Mouse (Mus musculus): ENCODE data around the gene Ednrb. TPM values are rescaled to one million over a fixed set of nuclear protein-coding genes. Genes with fewer than 3 reads are reported as not detected.

Gene Ednrb
- 10 to 100 TPM; 44.6 to 52.8 TPM for total RNA-seq (2021)
- long read RNA-seq, experiment 1, full-length matches to known transcripts: 12 of 17 reads
- long read RNA-seq, experiment 1, partial matches to known transcripts: 1 of 17 reads
- long read RNA-seq, experiment 1, other reads (novel, unspliced or antisense): 4 of 17 reads
- long read RNA-seq, experiment 2, full-length matches to known transcripts: 8 of 9 reads
- long read RNA-seq, experiment 2, partial matches to known transcripts: 0 of 9 reads
- long read RNA-seq, experiment 2, other reads (novel, unspliced or antisense): 1 of 9 reads

DNA sequence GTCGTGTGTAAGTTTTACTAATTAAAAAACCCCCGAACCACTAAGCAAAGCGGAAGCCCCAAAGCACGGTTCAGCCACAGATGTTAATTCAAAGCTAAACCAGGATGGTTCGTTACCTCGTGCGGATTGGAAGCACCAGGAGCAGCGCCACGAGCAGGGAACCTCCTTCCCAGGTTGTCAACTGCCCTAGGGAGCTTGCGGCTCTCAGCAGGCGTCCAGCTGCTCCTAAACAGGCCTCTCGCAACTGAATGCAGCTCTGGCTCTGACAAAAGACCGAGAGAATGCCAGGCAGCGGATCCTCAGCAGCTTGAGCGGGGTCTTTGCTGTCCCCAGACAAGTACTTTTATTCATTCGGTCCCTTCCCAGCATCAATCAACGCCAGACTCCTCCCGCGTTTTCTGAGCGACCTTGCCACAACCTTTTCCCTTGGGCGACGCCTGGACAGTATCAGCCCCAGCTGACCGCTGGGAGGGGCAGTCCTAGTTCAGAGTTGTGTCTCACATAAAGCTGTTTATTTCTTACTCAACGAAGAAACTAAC is at the start of gene Ednrb:
Gene Ednrb, minus strand, starts transcription at position 392 of the 539 bp plus-strand sequence.
- DNase-seq: peak; percentile 35 to 50

DNA sequence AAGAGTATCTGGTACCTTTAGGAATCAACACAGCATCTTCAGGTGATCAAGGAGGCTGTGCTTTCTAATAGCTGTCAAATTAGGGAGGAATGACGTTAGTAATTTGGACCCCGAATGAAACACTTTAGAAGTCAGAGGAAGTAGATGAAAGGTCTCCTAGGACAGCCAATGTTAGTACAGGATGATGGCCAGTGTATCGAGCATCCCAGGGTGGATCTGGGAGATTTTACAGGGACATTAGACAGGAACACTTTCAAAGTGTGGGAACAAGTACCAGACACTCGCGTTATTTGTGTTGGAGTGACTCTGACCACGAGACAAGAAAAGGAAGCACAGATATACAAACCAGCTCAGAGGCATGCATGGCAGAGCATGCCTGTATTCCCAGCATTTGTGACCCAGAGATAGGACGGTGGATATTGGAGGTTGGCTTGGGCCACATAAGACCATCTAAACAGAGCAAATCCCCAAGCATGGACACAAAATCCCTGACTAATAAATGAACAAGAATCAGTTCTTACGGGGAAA is 48.3 kb upstream of the Ednrb start:
- DNase-seq: no peak

DNA sequence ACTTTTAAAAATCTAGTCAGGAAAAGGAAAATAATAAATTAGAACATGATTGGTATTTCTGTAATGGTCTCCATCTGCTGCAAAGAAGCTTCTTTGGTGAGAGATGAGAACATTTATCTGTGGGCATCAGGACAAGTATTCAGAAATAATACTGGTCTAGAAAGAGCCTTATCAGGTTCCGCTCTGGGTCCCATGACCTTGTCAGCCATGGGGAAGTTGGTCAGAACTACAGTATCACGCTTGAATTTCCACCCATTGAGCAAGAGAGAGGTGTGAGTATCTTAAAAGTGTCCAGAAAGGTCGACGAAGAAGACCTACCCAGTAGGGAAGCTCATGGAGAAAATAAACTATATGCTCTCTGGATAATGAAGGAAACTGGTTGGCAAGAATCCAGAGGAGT is 46.6 kb upstream of the Ednrb start:
- DNase-seq: no peak

DNA sequence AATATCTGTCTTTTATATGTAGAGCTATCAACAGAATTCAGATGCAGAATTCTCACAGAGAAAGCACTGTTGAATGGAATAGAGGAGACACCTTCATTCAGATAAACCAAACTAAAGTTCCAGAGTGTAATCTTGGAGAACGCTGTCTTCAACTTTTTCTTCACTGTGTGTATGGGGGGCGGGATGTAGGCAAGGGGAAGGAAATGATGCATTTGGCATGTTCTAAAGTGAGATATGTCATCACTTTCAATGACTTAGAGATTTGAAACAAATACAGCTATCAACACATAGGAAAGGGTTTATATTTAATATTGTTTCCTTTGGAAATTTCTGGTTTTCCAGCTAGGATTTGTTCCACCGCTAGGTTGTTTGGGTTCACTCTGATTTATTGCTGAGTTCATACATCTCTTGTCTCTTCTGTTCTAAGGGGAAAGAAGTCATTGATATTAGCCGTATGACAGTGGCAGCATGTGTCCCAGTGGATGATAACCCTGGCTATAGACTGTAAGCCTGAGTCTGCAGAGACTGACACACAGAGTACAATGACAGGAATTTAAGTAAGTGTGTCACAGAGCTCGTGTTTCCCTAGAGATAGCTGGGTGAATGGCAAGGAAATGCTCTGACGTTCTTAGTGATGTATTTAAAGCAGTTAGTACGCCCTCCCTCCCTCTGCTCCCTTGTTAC is 40.8 kb upstream of the Ednrb start:
- no peak for DNase-seq

DNA sequence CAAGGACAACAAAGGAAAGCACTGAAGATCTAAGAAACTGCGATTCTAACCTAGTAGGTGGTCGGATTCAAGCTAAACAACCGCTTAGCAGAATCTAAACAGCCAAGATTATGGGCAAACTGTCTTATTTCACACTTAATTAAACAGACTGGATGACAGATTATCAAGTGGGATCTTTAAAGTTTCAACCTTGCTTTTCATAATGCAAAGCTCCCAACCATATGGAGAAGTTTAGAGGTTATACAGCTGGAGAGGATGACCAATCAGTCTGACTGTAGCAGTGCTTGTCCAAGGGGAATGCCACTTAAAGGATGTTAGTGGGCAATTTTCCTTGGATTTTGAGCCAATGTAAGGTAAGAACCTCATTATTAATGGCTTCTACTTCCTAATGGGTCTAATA is 38.7 kb upstream of the Ednrb start:
- no peak for DNase-seq

DNA sequence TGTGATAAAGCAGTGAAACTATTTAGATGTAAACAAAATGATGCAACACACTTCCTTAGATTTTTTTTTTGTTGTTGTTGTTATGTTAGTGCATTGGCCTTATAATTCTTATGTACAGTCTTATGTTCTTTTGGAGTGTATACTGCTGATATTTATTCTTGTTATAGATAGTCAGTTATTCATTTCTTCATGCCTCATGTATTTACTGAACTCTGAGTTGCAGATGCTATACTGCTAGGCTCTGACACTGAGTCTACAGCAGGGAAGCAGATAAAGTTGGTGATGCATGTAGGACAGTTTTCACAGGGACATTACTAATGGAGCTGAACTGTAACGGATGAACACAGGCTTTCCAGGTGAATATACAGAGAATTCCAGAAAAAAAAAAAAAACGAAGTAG is 32.9 kb upstream of the Ednrb start:
- no peak for DNase-seq

DNA sequence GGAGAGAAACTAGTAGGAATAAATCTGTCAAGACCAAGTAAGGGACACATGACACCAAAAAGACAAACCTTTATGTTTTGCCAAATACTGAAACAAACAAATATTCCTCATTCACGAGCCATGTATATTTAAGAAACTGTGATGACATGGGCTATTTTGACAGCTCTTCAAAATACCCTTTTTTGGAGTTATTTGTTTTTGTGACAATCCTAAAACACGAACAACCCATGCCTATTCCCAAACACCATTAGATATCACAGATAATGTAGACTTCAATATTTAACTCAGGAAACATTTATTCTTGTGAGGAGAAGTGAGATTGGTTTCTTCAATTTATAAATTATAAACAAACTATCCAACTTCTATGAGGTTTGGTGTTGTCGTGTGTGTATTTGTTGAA is 32.4 kb upstream of the Ednrb start:
- no peak for DNase-seq

DNA sequence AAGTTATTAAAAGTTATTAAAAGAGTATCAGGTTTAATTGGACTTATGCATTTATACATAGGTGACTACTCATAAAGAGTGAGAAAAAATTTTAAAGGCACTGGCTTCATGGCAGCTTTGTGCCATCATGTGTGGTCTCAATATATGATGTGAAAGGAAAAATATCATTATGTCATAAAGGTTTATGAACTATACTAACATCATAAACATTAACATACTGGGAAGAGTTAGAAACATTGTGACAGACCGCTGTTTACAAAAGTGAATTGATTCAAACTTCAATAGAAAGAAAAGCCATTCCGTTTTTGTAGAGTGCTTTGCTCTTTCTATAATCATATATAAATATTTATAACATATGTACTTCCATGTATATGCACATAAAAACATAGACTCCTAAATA is 22.4 kb upstream of the Ednrb start:
- DNase-seq: no peak

DNA sequence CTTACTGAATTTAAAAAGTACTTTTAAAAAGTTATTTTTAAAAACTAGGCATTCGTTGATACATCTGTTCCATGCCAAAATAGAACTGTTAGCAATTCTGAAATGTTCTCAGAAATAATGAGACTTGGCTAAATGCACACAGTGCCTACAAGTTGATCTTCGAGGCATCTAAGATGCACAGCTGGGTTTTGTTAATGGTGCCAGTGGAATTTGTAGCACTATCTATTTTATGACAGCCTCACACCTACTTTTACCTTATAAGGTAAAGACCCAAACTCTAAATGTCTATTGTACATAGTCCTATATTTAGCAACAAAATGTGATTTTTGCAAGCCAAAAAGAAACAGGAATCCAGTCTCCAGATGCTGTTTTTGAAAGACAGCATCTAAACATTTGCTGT is 21.0 kb upstream of the Ednrb start:
- no peak for DNase-seq

DNA sequence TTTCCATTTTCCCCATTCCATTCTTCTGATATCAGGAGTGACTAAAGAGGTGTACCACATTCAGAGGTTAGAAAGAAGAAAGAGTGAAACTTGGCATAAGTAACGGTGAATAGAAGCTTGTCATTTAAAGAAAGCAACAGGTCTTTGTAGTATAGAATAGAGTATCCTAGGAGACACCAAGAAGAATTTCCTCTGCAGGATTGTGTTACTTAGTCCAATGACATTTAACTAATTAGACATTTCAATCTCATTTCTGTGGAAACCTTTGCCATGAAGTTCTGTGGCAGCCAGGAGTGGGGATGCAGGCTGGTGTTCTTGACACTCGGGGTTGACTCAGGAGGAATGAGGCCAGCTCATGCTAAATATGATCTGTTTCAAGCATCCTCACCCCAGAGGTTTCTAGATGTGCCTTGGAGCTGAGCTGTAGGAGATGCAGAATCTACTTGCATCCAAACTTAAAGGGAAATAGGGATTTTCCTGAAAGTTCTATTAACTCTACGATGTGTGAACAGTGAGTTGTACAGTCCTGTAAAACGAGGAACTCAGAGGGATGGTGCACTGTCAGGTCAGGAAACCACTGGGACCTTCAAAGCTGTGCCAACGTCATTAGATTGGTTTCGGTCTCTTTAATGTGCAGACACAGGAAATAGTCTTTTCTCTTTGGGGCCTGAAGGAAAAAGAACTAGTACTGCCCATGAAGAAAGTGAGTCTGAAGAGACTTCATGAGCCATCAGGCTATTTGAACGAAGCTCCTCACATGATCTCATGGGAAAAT is 6.1 kb upstream of the Ednrb start:
- no peak for DNase-seq

DNA sequence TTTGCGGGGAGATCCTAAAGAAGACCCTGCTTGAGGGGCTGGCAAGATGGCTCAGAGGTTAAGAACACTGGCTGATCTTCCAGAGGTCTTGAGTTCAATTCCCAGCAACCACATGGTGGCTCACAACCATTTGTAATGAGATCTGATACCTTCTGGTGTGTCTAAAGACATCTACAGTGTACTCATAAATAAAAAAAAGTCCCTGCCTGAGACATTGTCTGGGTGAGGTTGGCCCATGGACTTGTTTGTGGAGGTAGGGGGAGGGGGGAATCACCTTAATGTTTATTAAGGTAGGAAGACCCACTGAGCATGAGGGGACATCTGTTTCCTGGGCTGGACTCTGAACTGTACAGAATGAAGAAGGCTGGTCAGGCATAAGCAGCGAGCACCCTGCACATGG is 1.5 kb upstream of the Ednrb start:
- no peak for DNase-seq

DNA sequence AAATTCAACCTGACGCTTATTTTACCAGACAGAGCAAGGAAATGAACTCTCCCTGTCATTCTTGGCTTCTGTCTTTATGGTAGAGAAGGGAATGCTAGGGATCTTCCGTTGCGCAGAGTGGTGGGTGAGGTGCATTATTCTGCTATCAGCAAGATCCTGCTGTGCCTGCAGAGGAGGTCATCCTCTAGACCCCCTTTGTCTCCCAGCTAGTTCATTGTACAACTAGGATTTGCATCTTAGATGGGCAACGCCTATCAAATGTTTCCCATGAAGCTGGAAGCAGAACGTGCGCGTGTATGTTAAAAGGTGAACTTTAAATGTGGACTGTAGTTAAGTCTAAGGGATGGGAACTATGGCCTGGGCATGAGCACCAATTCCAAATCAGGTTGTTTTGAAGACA is 742 bp upstream of the Ednrb start:
- no peak for DNase-seq

DNA sequence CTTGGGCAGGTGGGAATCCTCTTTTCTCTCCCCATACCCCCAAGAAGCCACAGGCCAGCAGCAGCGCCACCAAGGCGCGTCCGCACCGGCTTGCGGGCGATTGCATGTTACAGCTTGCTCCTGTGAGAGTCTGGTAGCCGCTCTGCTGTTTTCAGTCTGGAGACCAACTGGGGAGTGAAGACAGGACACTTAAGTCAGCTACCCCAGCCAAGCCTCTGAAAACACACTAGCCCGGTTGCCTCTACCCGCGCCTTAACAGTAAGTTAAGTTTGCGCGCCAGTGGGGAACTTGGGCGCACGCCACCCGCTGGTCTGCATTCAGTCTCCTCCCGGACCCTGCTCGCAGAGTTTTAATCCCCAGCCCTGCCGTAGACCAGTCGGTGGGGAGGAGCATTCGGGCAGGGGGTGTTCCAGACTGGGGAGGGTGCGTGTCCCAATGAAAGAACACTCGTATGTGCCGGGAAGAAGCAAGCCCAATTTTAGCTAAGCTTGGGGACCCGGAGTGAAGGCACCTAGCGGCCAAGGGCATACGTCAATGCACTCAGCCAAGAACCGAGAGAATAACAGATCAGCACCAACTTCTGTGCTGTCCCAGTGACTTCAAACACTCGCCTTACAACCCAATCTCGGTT is 716 bp downstream of the Ednrb start:
- peak; percentile 30 to 60 for DNase-seq

DNA sequence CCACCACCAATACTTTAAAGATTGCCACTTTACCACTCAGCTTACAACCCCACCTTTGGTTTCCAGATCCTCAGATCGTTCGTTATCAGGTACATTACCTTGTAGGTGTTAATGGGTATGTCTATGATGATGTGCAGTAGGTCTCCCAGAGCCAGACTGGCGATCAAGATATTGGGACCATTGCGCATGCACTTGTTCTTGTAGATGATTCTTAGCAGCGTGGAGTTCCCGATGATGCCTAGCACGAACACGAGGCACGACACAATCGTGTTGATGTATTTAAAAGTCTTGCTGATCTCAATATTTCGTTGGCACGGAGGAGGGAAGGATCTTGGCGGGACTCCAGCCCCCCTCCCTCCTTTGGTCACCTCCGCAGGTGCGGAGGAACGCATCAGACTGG is 1.3 kb downstream of the Ednrb start:
- DNase-seq: no peak

DNA sequence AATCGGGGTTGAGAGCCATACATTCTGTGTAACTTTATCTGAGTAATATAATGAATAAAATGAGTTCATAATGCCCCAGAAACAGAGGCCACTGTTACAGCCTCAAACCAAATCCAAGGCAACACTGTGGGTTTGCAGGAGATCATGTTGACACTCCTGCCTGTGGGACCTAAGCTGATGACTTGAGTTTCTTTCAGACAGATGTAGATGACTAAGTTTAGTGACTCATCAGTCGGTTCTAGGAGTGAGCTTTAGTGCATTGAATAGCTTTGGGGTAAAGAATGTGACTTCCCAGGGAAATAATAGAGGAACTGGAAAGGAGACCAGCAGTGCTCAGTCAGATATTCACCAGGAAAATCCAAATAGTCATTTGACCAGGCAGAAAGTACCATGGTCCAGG is 3.8 kb downstream of the Ednrb start:
- no peak for DNase-seq

DNA sequence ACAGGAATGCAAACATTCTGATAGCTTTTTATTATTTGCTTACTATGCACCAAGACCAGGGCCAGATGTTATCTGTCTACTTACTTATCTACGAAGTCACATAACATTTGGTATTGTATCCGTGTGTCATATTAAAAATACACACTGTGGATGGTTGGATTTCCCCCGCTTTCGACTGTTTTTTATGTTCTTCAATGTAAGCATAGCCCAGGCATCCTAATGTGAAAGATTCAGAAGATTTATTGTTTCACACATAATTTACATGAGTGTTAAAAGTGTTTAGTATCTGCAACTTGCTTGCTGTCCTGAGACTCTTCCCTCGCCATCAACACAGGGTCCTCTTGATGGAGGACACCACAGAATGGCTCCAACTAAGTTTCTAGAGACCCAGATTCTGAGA is 5.3 kb downstream of the Ednrb start:
- DNase-seq: no peak

DNA sequence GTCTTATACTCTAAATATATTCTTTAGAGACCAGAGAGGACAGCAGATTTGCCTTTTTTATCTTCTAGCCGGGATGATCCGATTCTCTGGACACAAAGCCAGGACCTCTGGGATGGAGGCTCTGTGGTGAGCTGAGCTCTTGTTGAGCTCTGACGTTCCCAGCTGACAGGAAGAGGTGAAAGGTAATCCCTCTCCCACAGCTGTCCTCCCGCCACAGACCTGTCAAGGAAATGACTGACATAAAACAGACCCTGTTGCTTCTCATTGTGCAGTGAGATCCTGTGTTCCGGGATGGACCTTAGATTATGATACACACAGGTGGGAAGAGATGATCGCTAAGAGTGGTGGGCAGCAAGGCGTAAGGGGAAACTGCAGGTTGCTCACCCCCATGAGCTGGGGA is 9.6 kb downstream of the Ednrb start:
- DNase-seq: no peak

DNA sequence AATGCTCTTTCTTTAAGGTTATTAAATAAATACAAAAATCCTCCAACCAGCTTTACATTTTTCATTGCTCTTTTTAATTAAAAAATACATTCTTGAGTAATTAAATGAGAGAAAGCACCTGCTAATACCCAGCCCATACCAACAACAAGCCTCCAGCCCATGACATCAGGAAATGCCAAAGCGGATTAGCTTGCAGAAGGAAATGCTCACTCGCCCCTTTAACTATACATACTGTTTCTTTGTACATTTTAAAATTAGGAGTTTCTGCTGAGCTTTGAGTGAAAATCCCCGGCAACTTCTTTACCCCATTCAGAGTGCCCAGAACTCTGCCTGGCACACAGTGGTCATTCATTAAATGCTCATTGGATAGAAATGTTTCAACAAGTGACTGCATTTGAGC is 10.1 kb downstream of the Ednrb start:
- DNase-seq: no peak

DNA sequence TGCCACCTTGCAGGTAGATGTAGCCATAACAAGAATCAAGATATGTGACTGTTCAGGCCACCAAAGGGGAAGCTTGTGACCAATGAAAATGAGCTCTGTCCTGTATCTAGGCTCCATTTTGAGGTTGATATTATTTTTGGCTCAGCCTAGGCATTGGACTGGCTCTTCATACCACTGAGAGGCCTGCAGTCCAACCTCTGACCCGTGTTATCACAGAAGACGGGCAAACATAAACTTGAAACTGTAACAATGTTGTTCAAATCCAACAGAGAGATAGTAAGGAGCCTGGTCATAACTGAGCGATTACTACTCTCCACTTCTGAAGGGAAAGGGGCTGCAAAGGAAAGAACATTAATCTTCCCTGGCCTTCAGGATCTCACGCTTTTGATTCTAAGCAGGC is 11.7 kb downstream of the Ednrb start:
- no peak for DNase-seq

DNA sequence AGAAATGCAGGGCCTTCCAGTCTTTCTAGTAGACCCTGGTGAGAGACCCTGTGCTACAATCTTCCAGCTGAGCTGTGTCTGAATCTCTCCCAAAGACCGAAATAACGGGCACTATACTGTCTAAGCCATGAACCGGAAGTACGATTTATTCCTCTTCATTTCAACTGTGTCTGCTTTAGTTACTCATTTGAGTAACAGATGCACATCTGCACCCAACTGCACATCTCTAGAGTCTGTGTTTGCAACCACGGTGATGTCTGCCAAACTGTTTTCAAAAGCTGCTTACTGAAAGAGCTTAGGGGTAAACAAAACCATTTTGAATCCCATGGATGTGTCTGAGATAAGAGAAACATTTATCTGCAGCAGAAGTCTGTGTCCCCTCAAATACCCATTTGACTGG is 13.2 kb downstream of the Ednrb start:
- DNase-seq: no peak

DNA sequence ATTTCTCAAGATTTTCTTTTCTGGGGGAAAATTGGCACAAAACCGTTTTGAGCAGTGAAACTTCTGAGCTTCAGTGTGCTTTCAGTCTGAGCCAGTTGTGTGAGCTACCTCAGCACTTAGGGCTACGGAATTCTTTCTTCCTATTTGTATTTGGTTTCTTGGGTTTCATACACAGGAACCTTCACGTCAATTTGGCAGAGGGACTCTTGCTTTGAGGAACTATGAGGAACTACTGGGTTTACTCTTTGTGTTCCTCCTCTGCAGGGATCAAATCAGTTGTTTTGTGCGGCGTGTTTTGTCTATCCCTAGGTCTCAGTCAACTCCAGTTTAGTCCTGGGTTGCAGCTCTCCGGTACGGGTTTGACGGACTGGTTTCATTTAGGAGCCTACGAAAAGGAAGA is 17.9 kb downstream of the Ednrb start:
- no peak for DNase-seq

DNA sequence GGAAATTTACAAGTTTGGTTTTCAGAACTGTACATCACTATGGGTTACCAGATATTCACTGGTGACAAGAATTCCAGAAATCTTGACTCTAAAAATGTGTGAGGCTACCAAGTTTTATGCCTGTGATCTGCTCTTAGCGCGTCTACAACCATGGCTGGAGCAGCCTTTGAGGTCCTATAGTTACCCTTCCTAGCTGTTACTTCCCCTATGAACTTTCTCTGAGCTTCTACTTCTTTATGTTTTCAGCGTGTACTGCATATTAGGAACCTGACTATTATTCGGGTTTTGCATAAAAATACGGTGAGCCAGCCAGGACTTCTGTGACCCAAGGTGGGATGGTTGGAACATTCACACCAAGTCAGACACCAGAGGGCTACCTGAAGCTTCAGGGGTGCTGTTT is 18.3 kb downstream of the Ednrb start:
- no peak for DNase-seq

Data from adrenal gland, postnatal 36 days (tissue).